Mouse (Mus musculus): ENCODE results near the gene Psmd7.
A peak's percentile ranks its signal among the peaks of the same experiment; 100 is the strongest.

Psmd7 gene

GRCm38 (mm10) chr8:107580879-107581278, 7.4 kb downstream of the Psmd7 start:
- no peak for ATAC-seq (ENCODE audit: insufficient number of reproducible peaks, low FRiP score, low TSS enrichment)

- ATAC-seq (ENCODE audit: insufficient number of reproducible peaks, low FRiP score, low TSS enrichment), result no peak
Measured at GRCm38 (mm10) chr8:107578541-107578940, 9.7 kb downstream of the Psmd7 start.

GRCm38 (mm10) chr8:107578132-107578531, 10.1 kb downstream of the Psmd7 start:
- ATAC-seq (ENCODE audit: insufficient number of reproducible peaks, low FRiP score, low TSS enrichment), result no peak

GRCm38 (mm10) chr8:107577640-107578039, 10.6 kb downstream of the Psmd7 start:
- ATAC-seq (ENCODE audit: insufficient number of reproducible peaks, low FRiP score, low TSS enrichment), result no peak

GRCm38 (mm10) chr8:107576702-107577101, 11.6 kb downstream of the Psmd7 start:
- ATAC-seq (ENCODE audit: insufficient number of reproducible peaks, low FRiP score, low TSS enrichment), result peak; percentile 65

GRCm38 (mm10) chr8:107574771-107575170, 13.5 kb downstream of the Psmd7 start:
- no peak for ATAC-seq (ENCODE audit: insufficient number of reproducible peaks, low FRiP score, low TSS enrichment)

- no peak for ATAC-seq (ENCODE audit: insufficient number of reproducible peaks, low FRiP score, low TSS enrichment)
Measured at GRCm38 (mm10) chr8:107572497-107572896, 15.8 kb downstream of the Psmd7 start.

- ATAC-seq (ENCODE audit: insufficient number of reproducible peaks, low FRiP score, low TSS enrichment), result no peak
Measured at GRCm38 (mm10) chr8:107571486-107572135, 16.7 kb downstream of the Psmd7 start.

- ATAC-seq (ENCODE audit: insufficient number of reproducible peaks, low FRiP score, low TSS enrichment), result no peak
Measured at GRCm38 (mm10) chr8:107571046-107571445, 17.2 kb downstream of the Psmd7 start.

GRCm38 (mm10) chr8:107562164-107562563, 26.1 kb downstream of the Psmd7 start:
- ATAC-seq (ENCODE audit: insufficient number of reproducible peaks, low FRiP score, low TSS enrichment), result no peak

GRCm38 (mm10) chr8:107560820-107561536, 27.3 kb downstream of the Psmd7 start:
- no peak for ATAC-seq (ENCODE audit: insufficient number of reproducible peaks, low FRiP score, low TSS enrichment)

GRCm38 (mm10) chr8:107556511-107556936, 31.7 kb downstream of the Psmd7 start:
- ATAC-seq (ENCODE audit: insufficient number of reproducible peaks, low FRiP score, low TSS enrichment), result 0 out of 2 replicates have a peak, but pooled peaks have one; percentile 13

- ATAC-seq (ENCODE audit: insufficient number of reproducible peaks, low FRiP score, low TSS enrichment), result no peak
Measured at GRCm38 (mm10) chr8:107555231-107555630, 33.0 kb downstream of the Psmd7 start.

GRCm38 (mm10) chr8:107552234-107552633, 36.0 kb downstream of the Psmd7 start:
- no peak for ATAC-seq (ENCODE audit: insufficient number of reproducible peaks, low FRiP score, low TSS enrichment)

- no peak for ATAC-seq (ENCODE audit: insufficient number of reproducible peaks, low FRiP score, low TSS enrichment)
Measured at GRCm38 (mm10) chr8:107546817-107547216, 41.4 kb downstream of the Psmd7 start.

GRCm38 (mm10) chr8:107546154-107546553, 42.1 kb downstream of the Psmd7 start:
- peak; percentile 42; the same call in 1 of the 2 replicates for ATAC-seq (ENCODE audit: insufficient number of reproducible peaks, low FRiP score, low TSS enrichment)

GRCm38 (mm10) chr8:107545621-107546152, 42.6 kb downstream of the Psmd7 start:
- no peak for ATAC-seq (ENCODE audit: insufficient number of reproducible peaks, low FRiP score, low TSS enrichment)

- ATAC-seq (ENCODE audit: insufficient number of reproducible peaks, low FRiP score, low TSS enrichment), result no peak
Measured at GRCm38 (mm10) chr8:107544651-107545174, 43.6 kb downstream of the Psmd7 start.

GRCm38 (mm10) chr8:107544211-107544610, 44.1 kb downstream of the Psmd7 start:
- no peak for ATAC-seq (ENCODE audit: insufficient number of reproducible peaks, low FRiP score, low TSS enrichment)

GRCm38 (mm10) chr8:107543714-107544113, 44.5 kb downstream of the Psmd7 start:
- ATAC-seq (ENCODE audit: insufficient number of reproducible peaks, low FRiP score, low TSS enrichment), result no peak

GRCm38 (mm10) chr8:107542151-107542550, 46.1 kb downstream of the Psmd7 start:
- no peak for ATAC-seq (ENCODE audit: insufficient number of reproducible peaks, low FRiP score, low TSS enrichment)

Measured in cerebellum, adult (tissue).